Mouse (Mus musculus) yolk sac, embryonic 10.5 days (tissue): ENCODE results near the gene Pmis2.
A peak's percentile ranks its signal among the peaks of the same experiment; 100 is the strongest.

Experiments used
- DNase-seq: peaks from one replicate; pipeline ENCODE4 v3.0.0-alpha.2; 2017; ENCODE audit warnings: low spot score

The Pmis2 gene

GRCm38 (mm10) chr7:30671480-30671879 lies at the start of gene Pmis2:
TSS of gene Pmis2 (minus strand) at chr7:30671605.
- no peak for DNase-seq

GRCm38 (mm10) chr7:30719669-30720068 lies 48.3 kb upstream of the Pmis2 start:
- no peak for DNase-seq

- DNase-seq, result no peak
Measured at GRCm38 (mm10) chr7:30717716-30718046, 46.3 kb upstream of the Pmis2 start.

- peak; percentile 84 for DNase-seq
Measured at GRCm38 (mm10) chr7:30717006-30717715, 45.8 kb upstream of the Pmis2 start.

- no peak for DNase-seq
Measured at GRCm38 (mm10) chr7:30711942-30712341, 40.5 kb upstream of the Pmis2 start, which contains the start of gene Atp4a. TSS of gene Atp4a (plus strand) at chr7:30712209.

- no peak for DNase-seq
Measured at GRCm38 (mm10) chr7:30707441-30707840, 36.0 kb upstream of the Pmis2 start.

GRCm38 (mm10) chr7:30706214-30706882 lies 34.9 kb upstream of the Pmis2 start:
- DNase-seq, result no peak

GRCm38 (mm10) chr7:30698589-30698988 lies 27.2 kb upstream of the Pmis2 start, which contains the start of gene 2200002J24Rik:
TSS of gene 2200002J24Rik (plus strand) at chr7:30698926.
- DNase-seq, result peak; percentile 8

- no peak for DNase-seq
Measured at GRCm38 (mm10) chr7:30698101-30698500, 26.7 kb upstream of the Pmis2 start.

GRCm38 (mm10) chr7:30688325-30688724 lies 16.9 kb upstream of the Pmis2 start:
- DNase-seq, result no peak

GRCm38 (mm10) chr7:30683425-30683824 lies 12.0 kb upstream of the Pmis2 start:
- no peak for DNase-seq

- DNase-seq, result no peak
Measured at GRCm38 (mm10) chr7:30681897-30682296, 10.5 kb upstream of the Pmis2 start.

- DNase-seq, result no peak
Measured at GRCm38 (mm10) chr7:30678263-30678975, 7.0 kb upstream of the Pmis2 start.

- no peak for DNase-seq
Measured at GRCm38 (mm10) chr7:30669229-30669628, 2.2 kb downstream of the Pmis2 start.

GRCm38 (mm10) chr7:30665321-30665720 lies 6.1 kb downstream of the Pmis2 start:
- DNase-seq, result no peak

GRCm38 (mm10) chr7:30664529-30665200 lies 6.7 kb downstream of the Pmis2 start, which contains the start of gene Haus5:
TSS of gene Haus5 (minus strand) at chr7:30664994.
- DNase-seq, result peak; percentile 87

GRCm38 (mm10) chr7:30649591-30650540 lies 21.5 kb downstream of the Pmis2 start, which contains the start of gene Rbm42:
TSS of gene Rbm42 (minus strand) at chr7:30650317.
- DNase-seq, result peak; percentile 98

GRCm38 (mm10) chr7:30639083-30639482 lies 32.3 kb downstream of the Pmis2 start:
- no peak for DNase-seq

GRCm38 (mm10) chr7:30636395-30636794 lies 35.0 kb downstream of the Pmis2 start:
- no peak for DNase-seq

GRCm38 (mm10) chr7:30635752-30636151 lies 35.7 kb downstream of the Pmis2 start, which contains the start of gene Etv2:
TSS of gene Etv2 (minus strand) at chr7:30635852.
- no peak for DNase-seq

- peak; percentile 46 for DNase-seq
Measured at GRCm38 (mm10) chr7:30634621-30635020, 36.8 kb downstream of the Pmis2 start.
